Mouse (Mus musculus) forebrain, embryonic 15.5 days (tissue): Measurements from ENCODE around the gene Rufy1. TPM values are rescaled to one million over a fixed set of nuclear protein-coding genes. Genes with fewer than 3 reads are reported as not detected.

Source experiments
- ATAC-seq: fragments of 200-750 bp; cut with Nextera tagmentation; replicated peaks from 2 replicates; pipeline ENCODE4 v1.8.0; 2017; ENCODE audit warnings: mild to moderate bottlenecking, moderate TSS enrichment, moderate library complexity
- H3K27ac ChIP-seq: fragments of 300-500 bp; sonication (generic); replicated peaks from 2 replicates; pipeline ENCODE4 v1.5.1; 2015; ENCODE audit warnings: mild to moderate bottlenecking, inconsistent platforms
- H3K27me3 ChIP-seq: fragments of 300-500 bp; sonication (generic); 2 replicates; pipeline ENCODE4 v1.6.1; 2015; ENCODE audit warnings: inconsistent platforms
- H3K36me3 ChIP-seq: fragments of 300-500 bp; sonication (generic); 2 replicates; pipeline ENCODE4 v1.6.1; 2015; ENCODE audit warnings: mild to moderate bottlenecking, inconsistent platforms
- H3K4me1 ChIP-seq: fragments of 300-500 bp; sonication (generic); 2 replicates; pipeline ENCODE4 v1.6.1; 2015; ENCODE audit warnings: inconsistent platforms
- H3K4me2 ChIP-seq: fragments of 300-500 bp; sonication (generic); replicated peaks from 2 replicates; pipeline ENCODE4 v1.6.1; 2015; ENCODE audit warnings: mild to moderate bottlenecking, inconsistent platforms
- H3K4me3 ChIP-seq: fragments of 300-500 bp; sonication (generic); 2 replicates; pipeline ENCODE4 v1.5.1; 2015; ENCODE audit warnings: mild to moderate bottlenecking, inconsistent platforms
- H3K9ac ChIP-seq: fragments of 300-500 bp; sonication (generic); replicated peaks from 2 replicates; pipeline ENCODE4 v1.6.1; 2015; ENCODE audit warnings: mild to moderate bottlenecking, inconsistent platforms
- H3K9me3 ChIP-seq: fragments of 300-500 bp; sonication (generic); 2 replicates; pipeline ENCODE4 v1.6.1; 2016; ENCODE audit warnings: inconsistent platforms
- WGBS: fragments of 180-500 bp; shearing (Covaris S2); methylation state at CpG from one replicate; pipeline ENCODE4 v1.1.7; 2015; ENCODE audit warnings: mixed read lengths; 5-methylcytosine and 5-hydroxymethylcytosine counted together
- polyA plus RNA-seq: library from polyadenylated mRNA; unstranded; fragments of >200 nt; fragmentation: Nextera tagmentation; extraction: Ambion mirVana; gene quantifications from 2 replicates; pipeline ENCODE4 v1.2.1, GENCODE M21; 2015

The Rufy1 gene
- polyA plus RNA-seq, 1 experiment from 2014 or later = 30.0 TPM

- Histone ChIP-seq H3K4me3 (peak overlapping the region; percentile 34), H3K9me3 (no peaks in the 10 kb centered on the region), H3K36me3 (peaks cover 26% of the 10 kb centered on the region; the same call in 1 of the 2 replicates), H3K27me3 (no peaks in the 10 kb centered on the region), H3K4me2 (peak overlapping the region; percentile 52), H3K9ac (peak overlapping the region; percentile 23; the same call in 1 of the 2 replicates), H3K27ac (0 out of 2 replicates have a peak overlapping the region, but pooled peaks have one; percentile 31), H3K4me1 (peaks cover 6% of the 10 kb centered on the region)
- 47% methylated on average over 5 of the region's 5 CpGs for WGBS
- peak; percentile 20 for ATAC-seq
Measured at GRCm38 (mm10) chr11:50421461-50421860, 9.5 kb downstream of the Rufy1 start.

- ATAC-seq = no peak
- Histone ChIP-seq H3K27ac (no peak overlapping the region), H3K4me1 (peaks cover 6% of the 10 kb centered on the region), H3K4me2 (no peak overlapping the region), H3K4me3 (no peak overlapping the region), H3K9me3 (no peaks in the 10 kb centered on the region), H3K27me3 (no peaks in the 10 kb centered on the region), H3K9ac (no peak overlapping the region), H3K36me3 (peaks cover 38% of the 10 kb centered on the region)
- WGBS = 79% methylated on average over 2 of the region's 2 CpGs
Measured at GRCm38 (mm10) chr11:50417856-50418255, 13.1 kb downstream of the Rufy1 start.

GRCm38 (mm10) chr11:50415563-50416241 is 15.2 kb downstream of the Rufy1 start:
- WGBS = 98% methylated on average over 6 of the region's 6 CpGs
- no peaks in the 10 kb centered on the region for H3K4me1 ChIP-seq
- H3K27ac ChIP-seq = no peak overlapping the region
- no peak overlapping the region for H3K4me3 ChIP-seq
- ATAC-seq = no peak
- H3K27me3 ChIP-seq = no peaks in the 10 kb centered on the region
- no peak overlapping the region for H3K4me2 ChIP-seq
- H3K9ac ChIP-seq = no peak overlapping the region
- H3K9me3 ChIP-seq = no peaks in the 10 kb centered on the region
- H3K36me3 ChIP-seq = peaks cover 42% of the 10 kb centered on the region

GRCm38 (mm10) chr11:50407235-50407634 is 23.7 kb downstream of the Rufy1 start:
- H3K4me1 ChIP-seq = no peaks in the 10 kb centered on the region
- H3K36me3 ChIP-seq = peaks cover 42% of the 10 kb centered on the region
- no peaks in the 10 kb centered on the region for H3K27me3 ChIP-seq
- ATAC-seq = no peak
- no peak overlapping the region for H3K27ac ChIP-seq
- 77% methylated on average over 6 of the region's 6 CpGs for WGBS
- no peak overlapping the region for H3K4me2 ChIP-seq
- H3K9ac ChIP-seq = no peak overlapping the region
- no peak overlapping the region for H3K4me3 ChIP-seq
- no peaks in the 10 kb centered on the region for H3K9me3 ChIP-seq

- Histone ChIP-seq H3K27ac (no peak overlapping the region), H3K4me1 (no peaks in the 10 kb centered on the region), H3K27me3 (no peaks in the 10 kb centered on the region), H3K4me3 (no peak overlapping the region), H3K9ac (no peak overlapping the region), H3K9me3 (no peaks in the 10 kb centered on the region), H3K4me2 (no peak overlapping the region), H3K36me3 (peaks cover 59% of the 10 kb centered on the region)
- no peak for ATAC-seq
- WGBS = 78% methylated on average over 10 of the region's 10 CpGs
Measured at GRCm38 (mm10) chr11:50403367-50404014, 27.4 kb downstream of the Rufy1 start.

- H3K9me3 ChIP-seq = no peaks in the 10 kb centered on the region
- no peaks in the 10 kb centered on the region for H3K27me3 ChIP-seq
- 92% methylated on average over 3 of the region's 3 CpGs for WGBS
- H3K4me2 ChIP-seq = no peak overlapping the region
- peaks cover 60% of the 10 kb centered on the region for H3K36me3 ChIP-seq
- H3K9ac ChIP-seq = no peak overlapping the region
- H3K4me3 ChIP-seq = no peak overlapping the region
- H3K27ac ChIP-seq = no peak overlapping the region
- no peaks in the 10 kb centered on the region for H3K4me1 ChIP-seq
- ATAC-seq = no peak
Measured at GRCm38 (mm10) chr11:50402481-50402880, 28.4 kb downstream of the Rufy1 start.

GRCm38 (mm10) chr11:50398803-50399202 is 32.1 kb downstream of the Rufy1 start:
- ATAC-seq = no peak
- Histone ChIP-seq H3K4me3 (no peak overlapping the region), H3K36me3 (peaks cover 72% of the 10 kb centered on the region), H3K9me3 (no peaks in the 10 kb centered on the region), H3K4me2 (no peak overlapping the region), H3K27me3 (no peaks in the 10 kb centered on the region), H3K9ac (no peak overlapping the region), H3K27ac (no peak overlapping the region), H3K4me1 (no peaks in the 10 kb centered on the region)
- WGBS = 92% methylated on average over 13 of the region's 13 CpGs

- Histone ChIP-seq H3K4me2 (no peak overlapping the region), H3K36me3 (peaks cover 69% of the 10 kb centered on the region), H3K4me3 (no peak overlapping the region), H3K9me3 (no peaks in the 10 kb centered on the region), H3K9ac (no peak overlapping the region), H3K4me1 (no peaks in the 10 kb centered on the region), H3K27me3 (no peaks in the 10 kb centered on the region), H3K27ac (no peak overlapping the region)
- WGBS = 90% methylated on average over 9 of the region's 9 CpGs
- no peak for ATAC-seq
Measured at GRCm38 (mm10) chr11:50397316-50397715, 33.6 kb downstream of the Rufy1 start.

GRCm38 (mm10) chr11:50396766-50397307 is 34.1 kb downstream of the Rufy1 start:
- Histone ChIP-seq H3K36me3 (peaks cover 66% of the 10 kb centered on the region), H3K27ac (no peak overlapping the region), H3K9ac (no peak overlapping the region), H3K27me3 (no peaks in the 10 kb centered on the region), H3K4me2 (no peak overlapping the region), H3K9me3 (no peaks in the 10 kb centered on the region), H3K4me3 (no peak overlapping the region), H3K4me1 (no peaks in the 10 kb centered on the region)
- 87% methylated on average over 11 of the region's 11 CpGs for WGBS
- ATAC-seq = no peak

- Histone ChIP-seq H3K4me3 (no peak overlapping the region), H3K9ac (no peak overlapping the region), H3K9me3 (no peaks in the 10 kb centered on the region), H3K27ac (no peak overlapping the region), H3K4me1 (no peaks in the 10 kb centered on the region), H3K36me3 (peaks cover 68% of the 10 kb centered on the region), H3K4me2 (no peak overlapping the region), H3K27me3 (no peaks in the 10 kb centered on the region)
- 91% methylated on average over 7 of the region's 7 CpGs for WGBS
- ATAC-seq = no peak
Measured at GRCm38 (mm10) chr11:50394731-50395130, 36.2 kb downstream of the Rufy1 start.

GRCm38 (mm10) chr11:50393306-50393705 is 37.6 kb downstream of the Rufy1 start:
- H3K27ac ChIP-seq = no peak overlapping the region
- H3K9ac ChIP-seq = no peak overlapping the region
- 86% methylated on average over 6 of the region's 6 CpGs for whole genome bisulfite sequencing
- H3K4me2 ChIP-seq = no peak overlapping the region
- no peak overlapping the region for H3K4me3 ChIP-seq
- no peaks in the 10 kb centered on the region for H3K9me3 ChIP-seq
- no peak for ATAC-seq
- peaks cover 68% of the 10 kb centered on the region for H3K36me3 ChIP-seq
- no peaks in the 10 kb centered on the region for H3K27me3 ChIP-seq
- H3K4me1 ChIP-seq = no peaks in the 10 kb centered on the region

- Histone ChIP-seq H3K9me3 (no peaks in the 10 kb centered on the region), H3K4me2 (no peak overlapping the region), H3K27me3 (no peaks in the 10 kb centered on the region), H3K4me1 (no peaks in the 10 kb centered on the region), H3K9ac (no peak overlapping the region), H3K27ac (no peak overlapping the region), H3K4me3 (no peak overlapping the region), H3K36me3 (peaks cover 70% of the 10 kb centered on the region)
- ATAC-seq = no peak
- WGBS = 92% methylated on average over 4 of the region's 4 CpGs
Measured at GRCm38 (mm10) chr11:50391272-50391960, 39.5 kb downstream of the Rufy1 start.
